Mouse (Mus musculus) intestine, embryonic 16.5 days (tissue): ENCODE data around the gene Fndc5. TPM values are rescaled to one million over a fixed set of nuclear protein-coding genes. Genes with fewer than 3 reads are reported as not detected.

Experiments
- ATAC-seq: fragments of 200-750 bp; cut with Nextera tagmentation; 2 replicates; pipeline ENCODE4 v1.8.0; 2017; ENCODE audit warnings: moderate TSS enrichment, moderate library complexity
- H3K27ac ChIP-seq: fragments of 300-500 bp; sonication (generic); 2 replicates; pipeline ENCODE4 v1.5.1; 2014; ENCODE audit warnings: mild to moderate bottlenecking, low read length
- H3K27me3 ChIP-seq: fragments of 300-500 bp; sonication (generic); replicated peaks from 2 replicates; pipeline ENCODE4 v1.6.1; 2014; ENCODE audit warnings: low read length, control low read depth, mixed read lengths; ENCODE audit not compliant: control insufficient read depth, insufficient read depth
- H3K36me3 ChIP-seq: fragments of 300-500 bp; sonication (generic); 2 replicates; pipeline ENCODE4 v1.6.1; 2014; ENCODE audit warnings: low read length, control low read depth; ENCODE audit not compliant: control insufficient read depth, insufficient read depth
- H3K4me1 ChIP-seq: fragments of 300-500 bp; sonication (generic); 2 replicates; pipeline ENCODE4 v1.6.1; 2014; ENCODE audit warnings: low read length, control low read depth, mixed read lengths; ENCODE audit not compliant: control insufficient read depth, insufficient read depth
- H3K4me2 ChIP-seq: fragments of 300-500 bp; sonication (generic); 2 replicates; pipeline ENCODE4 v1.6.1; 2014; ENCODE audit warnings: low read depth, low read length, control low read depth
- H3K4me3 ChIP-seq: fragments of 300-500 bp; sonication (generic); 2 replicates; pipeline ENCODE4 v1.5.1; 2014; ENCODE audit warnings: mild to moderate bottlenecking, low read length
- H3K9ac ChIP-seq: fragments of 300-500 bp; sonication (generic); 2 replicates; pipeline ENCODE4 v1.6.1; 2014; ENCODE audit warnings: low read depth, low read length
- H3K9me3 ChIP-seq: fragments of 300-500 bp; sonication (generic); 2 replicates; pipeline ENCODE4 v1.6.1; 2016; ENCODE audit warnings: low read length, control low read depth; ENCODE audit not compliant: control insufficient read depth
- WGBS: fragments of 180-500 bp; shearing (Covaris S2); extraction: QIAGEN DNeasy Blood & Tissue Kit; methylation state at CpG from one replicate; pipeline ENCODE4 v1.1.7; 2014; 5-methylcytosine and 5-hydroxymethylcytosine counted together
- polyA plus RNA-seq: library from polyadenylated mRNA; unstranded; fragments of >200 nt; fragmentation: Nextera tagmentation; extraction: Ambion mirVana; gene quantifications from 2 replicates; pipeline ENCODE4 v1.2.1, GENCODE M21; 2015

The Fndc5 gene
- polyA plus RNA-seq, 1 experiment from 2014 or later = 1.5 TPM

- Histone ChIP-seq H3K27ac (peak overlapping the region; percentile 88), H3K9me3 (no peaks in the 10 kb centered on the region), H3K36me3 (no peaks in the 10 kb centered on the region), H3K4me2 (peak overlapping the region; percentile 65), H3K4me3 (peak overlapping the region; percentile 91), H3K4me1 (peaks cover 14% of the 10 kb centered on the region; the same call in 1 of the 2 replicates), H3K27me3 (no peaks in the 10 kb centered on the region), H3K9ac (peak overlapping the region; percentile 82)
- WGBS = 1% methylated on average over 12 of the region's 12 CpGs
- no peak for ATAC-seq
Measured at GRCm38 (mm10) chr4:129190538-129190937, 53.7 kb downstream of the Fndc5 start.

- H3K27ac ChIP-seq = no peak overlapping the region
- H3K4me3 ChIP-seq = no peak overlapping the region
Measured at GRCm38 (mm10) chr4:129191691-129192090, 54.9 kb downstream of the Fndc5 start.

More at GRCm38 (mm10) chr4:129191691-129192090, 54.9 kb downstream of the Fndc5 start:
- Histone ChIP-seq H3K9me3 (no peaks in the 10 kb centered on the region), H3K4me1 (peaks cover 14% of the 10 kb centered on the region; the same call in 1 of the 2 replicates), H3K27me3 (no peaks in the 10 kb centered on the region), H3K9ac (no peak overlapping the region), H3K36me3 (0 out of 2 replicates have a peak, but pooled peaks cover 2% of the 10 kb centered on the region), H3K4me2 (peak overlapping the region; percentile 28; the same call in 1 of the 2 replicates)
- WGBS = 62% methylated on average over 5 of the region's 5 CpGs
- ATAC-seq = no peak

Other genes starting within 250 kb of the Fndc5 start
- gene Azin2, start 174.6 kb upstream of the Fndc5 start, polyA plus RNA-seq = 11.1 and 12.5 TPM in 2 replicates
- gene Ak2, start 145.0 kb upstream of the Fndc5 start, polyA plus RNA-seq = 343 and 356 TPM in 2 replicates
- gene Rnf19b, start 78.7 kb upstream of the Fndc5 start, polyA plus RNA-seq = 5.6 and 7.0 TPM in 2 replicates
- gene Tmem54, start 31.5 kb upstream of the Fndc5 start, polyA plus RNA-seq = 159 and 167 TPM in 2 replicates
- 4.0 and 4.5 TPM in 2 replicates for gene Hpca, start 15.0 kb upstream of the Fndc5 start, polyA plus RNA-seq
- gene S100pbp, start 52.7 kb downstream of the Fndc5 start, polyA plus RNA-seq = 10.3 and 10.9 TPM in 2 replicates
- 104 and 107 TPM in 2 replicates for gene Yars, start 52.8 kb downstream of the Fndc5 start, polyA plus RNA-seq
- gene C77080, start 124.4 kb downstream of the Fndc5 start, polyA plus RNA-seq = 6.5 and 7.5 TPM in 2 replicates
- 1.1 and 1.3 TPM in 2 replicates for gene Sync, start 150.6 kb downstream of the Fndc5 start, polyA plus RNA-seq
- gene Rbbp4, start 198.4 kb downstream of the Fndc5 start, polyA plus RNA-seq = 271 and 297 TPM in 2 replicates
- 64.2 and 66.9 TPM in 2 replicates for gene Zbtb8os, start 198.7 kb downstream of the Fndc5 start, polyA plus RNA-seq
- gene Zbtb8a, start 241.1 kb downstream of the Fndc5 start, polyA plus RNA-seq = 13.6 and 14.0 TPM in 2 replicates